Mouse (Mus musculus) CH12.LX (cell line): ENCODE results near the gene Mybpc3. TPM values are rescaled to one million over a fixed set of nuclear protein-coding genes. Genes with fewer than 3 reads are reported as not detected.

ENCODE experiments used
- DNase-seq: peaks from one replicate; pipeline ENCODE4 v3.0.0-alpha.2; 2013; ENCODE audit errors: extremely low read depth
- H3K27ac ChIP-seq: 2 replicates; pipeline ENCODE4 v1.5.1; 2012; ENCODE audit warnings: low read depth, mild to moderate bottlenecking, control low read depth, moderate library complexity; ENCODE audit not compliant: insufficient read depth
- H3K27me3 ChIP-seq: replicated peaks from 2 replicates; pipeline ENCODE3; 2012; ENCODE audit warnings: inconsistent platforms
- H3K36me3 ChIP-seq, 2 experiments: replicated peaks in 1 of 2; 2 replicates each; pipeline versions ENCODE3 to v1.6.1; 2012; ENCODE audit warnings: inconsistent platforms in 1 of 2, low read length in 1 of 2, mild to moderate bottlenecking in 1 of 2, mixed read lengths in 1 of 2, moderate library complexity in 1 of 2; ENCODE audit not compliant: control insufficient read depth in 1 of 2, insufficient read depth in 1 of 2
- H3K4me1 ChIP-seq, 2 experiments: 2 replicates each; pipeline ENCODE4 v1.6.1; 2012; ENCODE audit warnings: inconsistent platforms in 1 of 2, moderate library complexity in 1 of 2; ENCODE audit not compliant: insufficient read depth in 2 of 2, control insufficient read depth in 1 of 2
- H3K4me2 ChIP-seq: 2 replicates; pipeline ENCODE4 v1.6.1; 2012; ENCODE audit warnings: low read depth, mild to moderate bottlenecking, control low read depth; ENCODE audit not compliant: poor library complexity, insufficient read depth, severe bottlenecking
- H3K4me3 ChIP-seq, 3 experiments: fragments of 150-350 bp in 1 of 3; sonication (generic) in 1 of 3; replicated peaks in 1 of 3; 2 replicates each; pipeline versions ENCODE3 to v1.5.1; 2011 to 2012; ENCODE audit warnings: low read depth in 2 of 3, low read length in 2 of 3, mild to moderate bottlenecking in 2 of 3, moderate library complexity in 2 of 3, control low read depth in 1 of 3, improper control_type of control experiment in 1 of 3, inconsistent platforms in 1 of 3, mixed read lengths in 1 of 3; ENCODE audit not compliant: poor library complexity in 1 of 3
- H3K79me2 ChIP-seq: replicated peaks from 2 replicates; pipeline ENCODE4 v1.6.1; 2012; ENCODE audit warnings: mild to moderate bottlenecking, moderate library complexity; ENCODE audit not compliant: control insufficient read depth, poor library complexity, insufficient read depth, severe bottlenecking; ENCODE audit errors: extremely low read depth
- H3K9ac ChIP-seq: 2 replicates; pipeline ENCODE4 v1.6.1; 2012; ENCODE audit warnings: low read depth, mild to moderate bottlenecking, control low read depth, moderate library complexity; ENCODE audit not compliant: insufficient read depth
- H3K9me3 ChIP-seq: replicated peaks from 2 replicates; pipeline ENCODE3; 2012; ENCODE audit warnings: low read length, inconsistent platforms, mixed read lengths
- BHLHE40 ChIP-seq: IDR thresholded peaks from 2 replicates; pipeline ENCODE4 v1.6.1; 2011; ENCODE audit warnings: mild to moderate bottlenecking, low read depth, low read length, improper control_type of control experiment
- CTCF ChIP-seq, 2 experiments: IDR thresholded peaks in 1 of 2; conservative IDR thresholded peaks in 1 of 2; 2 replicates each; pipeline ENCODE4 v1.5.1; 2011 to 2012; ENCODE audit warnings: low read depth in 2 of 2, low read length in 2 of 2, improper control_type of control experiment in 1 of 2, inconsistent platforms in 1 of 2, mild to moderate bottlenecking in 1 of 2, moderate library complexity in 1 of 2
- ELF1 ChIP-seq: IDR thresholded peaks from 2 replicates; pipeline ENCODE4 v1.6.1; 2014; ENCODE audit warnings: low read depth, mild to moderate bottlenecking, inconsistent platforms, low read length, improper control_type of control experiment
- EP300 ChIP-seq: IDR thresholded peaks from 2 replicates; pipeline ENCODE4 v1.6.1; 2011; ENCODE audit warnings: low read length, improper control_type of control experiment
- ETS1 ChIP-seq: conservative IDR thresholded peaks from 2 replicates; pipeline ENCODE4 v1.6.1; 2012; ENCODE audit warnings: low read depth, mild to moderate bottlenecking, inconsistent platforms, low read length, improper control_type of control experiment, moderate library complexity
- GABPA ChIP-seq: IDR thresholded peaks from 2 replicates; pipeline ENCODE4 v1.6.1; 2012; ENCODE audit warnings: low read depth, low read length, improper control_type of control experiment, inconsistent platforms; ENCODE audit not compliant: insufficient replicate concordance
- HCFC1 ChIP-seq: IDR thresholded peaks from 2 replicates; pipeline ENCODE4 v1.6.1; 2012; ENCODE audit warnings: low read depth, mild to moderate bottlenecking, inconsistent platforms, low read length, improper control_type of control experiment
- JUN ChIP-seq: IDR thresholded peaks from 2 replicates; pipeline ENCODE4 v1.6.1; 2011; ENCODE audit warnings: low read depth, mild to moderate bottlenecking, low read length, improper control_type of control experiment, moderate library complexity; ENCODE audit not compliant: insufficient read depth
- JUND ChIP-seq: conservative IDR thresholded peaks from 2 replicates; pipeline ENCODE4 v1.6.1; 2011; ENCODE audit warnings: low read depth, low read length, improper control_type of control experiment
- KAT2A ChIP-seq: IDR thresholded peaks from 2 replicates; pipeline ENCODE4 v1.6.1; 2012; ENCODE audit warnings: low read length, improper control_type of control experiment, inconsistent platforms; ENCODE audit not compliant: insufficient replicate concordance
- MEF2A ChIP-seq: IDR thresholded peaks from 2 replicates; pipeline ENCODE4 v1.6.1; 2014; ENCODE audit warnings: low read depth, mild to moderate bottlenecking, inconsistent platforms, low read length, improper control_type of control experiment, borderline replicate concordance
- MXI1 ChIP-seq: IDR thresholded peaks from 2 replicates; pipeline ENCODE4 v1.6.1; 2011; ENCODE audit warnings: mild to moderate bottlenecking, low read depth, low read length, improper control_type of control experiment
- MYC ChIP-seq: IDR thresholded peaks from 2 replicates; pipeline ENCODE4 v1.6.1; 2011; ENCODE audit warnings: low read depth, mild to moderate bottlenecking, improper control_type of control experiment, low read length
- NRF1 ChIP-seq: IDR thresholded peaks from 2 replicates; pipeline ENCODE4 v1.6.1; 2014; ENCODE audit warnings: low read depth, mild to moderate bottlenecking, inconsistent platforms, low read length, improper control_type of control experiment, moderate library complexity
- POLR2AphosphoS2 ChIP-seq: IDR thresholded peaks from 2 replicates; pipeline ENCODE4 v1.6.1; 2011; ENCODE audit warnings: low read depth, low read length, improper control_type of control experiment
- SIN3A ChIP-seq: IDR thresholded peaks from 2 replicates; pipeline ENCODE4 v1.6.1; 2012; ENCODE audit warnings: low read length, improper control_type of control experiment, inconsistent platforms
- SMC3 ChIP-seq: IDR thresholded peaks from 2 replicates; pipeline ENCODE4 v1.6.1; 2011; ENCODE audit warnings: low read depth, low read length, improper control_type of control experiment
- TBP ChIP-seq: conservative IDR thresholded peaks from 2 replicates; pipeline ENCODE4 v1.6.1; 2011; ENCODE audit warnings: low read depth, low read length, improper control_type of control experiment
- TCF12 ChIP-seq: IDR thresholded peaks from 2 replicates; pipeline ENCODE4 v1.6.1; 2014; ENCODE audit warnings: low read depth, mild to moderate bottlenecking, inconsistent platforms, low read length, improper control_type of control experiment
- UBTF ChIP-seq: IDR thresholded peaks from 2 replicates; pipeline ENCODE4 v1.6.1; 2012; ENCODE audit warnings: low read depth, mild to moderate bottlenecking, inconsistent platforms, low read length, improper control_type of control experiment, moderate library complexity
- USF1 ChIP-seq: IDR thresholded peaks from 2 replicates; pipeline ENCODE4 v1.6.1; 2014; ENCODE audit warnings: low read depth, mild to moderate bottlenecking, inconsistent platforms, low read length, improper control_type of control experiment
- ZC3H11A ChIP-seq: IDR thresholded peaks from 2 replicates; pipeline ENCODE4 v1.6.1; 2012; ENCODE audit warnings: low read depth, mild to moderate bottlenecking, inconsistent platforms, low read length, improper control_type of control experiment
- ZNF384 ChIP-seq: IDR thresholded peaks from 2 replicates; pipeline ENCODE4 v1.6.1; 2012; ENCODE audit warnings: low read depth, low read length, improper control_type of control experiment, inconsistent platforms
- dilution Hi-C: fragments of 300-500 bp; cut with MboI; formaldehyde crosslinking; loops from 2 replicates; pipeline ENCODE4 v1.14.3; 2020; ENCODE audit warnings: low sequenced_read_pairs; ENCODE audit not compliant: extremely low pct_unique_long_range_greater_than_20kb, extremely low pct_ligation_motif_present
- in situ Hi-C: fragments of 300-500 bp; cut with MboI; formaldehyde crosslinking; loops from 3 replicates; pipeline ENCODE4 v1.14.3; 2019; ENCODE audit warnings: low sequenced_read_pairs, low pct_ligation_motif_present, low pct_unique_long_range_greater_than_20kb, mixed read lengths
- polyA plus RNA-seq: library from polyadenylated mRNA; unstranded; fragments of >175 nt; gene quantifications from 2 replicates; pipeline ENCODE4 v1.2.1, GENCODE M21; 2012; ENCODE audit warnings: low read depth; ENCODE audit not compliant: insufficient read length
- total RNA-seq, 2 experiments: library from RNA; depleted of rRNA; stranded (reverse); fragments of 300-350 nt in 1 of 2; fragments of >200 nt in 1 of 2; gene quantifications; 2 replicates each; pipeline ENCODE4 v1.2.3; 2012 to 2014

Gene Mybpc3
- total and polyA plus RNA-seq, 3 experiments, result 0.04 to 0.27 (median 0.07) TPM

DNA sequence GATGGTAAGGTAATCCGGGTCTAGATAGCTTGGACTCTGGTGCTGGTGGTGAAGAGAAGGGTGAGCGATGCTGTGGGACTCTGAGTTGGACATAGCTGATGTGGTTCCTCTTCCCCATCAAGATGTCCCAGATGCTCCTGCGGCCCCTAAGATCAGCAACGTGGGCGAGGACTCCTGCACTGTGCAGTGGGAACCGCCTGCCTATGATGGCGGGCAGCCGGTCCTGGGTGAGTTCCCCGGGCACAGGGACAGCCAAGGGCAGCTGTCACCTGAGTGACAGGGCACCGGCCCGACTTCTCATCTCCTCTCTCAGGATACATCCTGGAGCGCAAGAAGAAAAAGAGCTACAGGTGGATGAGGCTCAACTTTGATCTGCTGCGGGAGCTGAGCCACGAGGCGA, 13.3 kb downstream of the Mybpc3 start:
- Histone ChIP-seq H3K36me3 (peaks cover 6 to 47% of the 10 kb centered on the region in 2 experiments), H3K27me3 (no peaks in the 10 kb centered on the region), H3K9ac (no peak overlapping the region), H3K4me3 (no peak overlapping the region), H3K27ac (no peak overlapping the region), H3K4me1 (peaks cover 0 to 2% of the 10 kb centered on the region in 2 experiments; a peak in 2 of 4 replicates), H3K9me3 (no peaks in the 10 kb centered on the region), H3K79me2 (no peaks in the 10 kb centered on the region), H3K4me2 (no peak overlapping the region)
- no peak for DNase-seq
- TF ChIP-seq MEF2A (no peak), NRF1 (no peak)
- in situ Hi-C loops, result no loop called here
- dilution Hi-C loops, result no loop called here

DNA sequence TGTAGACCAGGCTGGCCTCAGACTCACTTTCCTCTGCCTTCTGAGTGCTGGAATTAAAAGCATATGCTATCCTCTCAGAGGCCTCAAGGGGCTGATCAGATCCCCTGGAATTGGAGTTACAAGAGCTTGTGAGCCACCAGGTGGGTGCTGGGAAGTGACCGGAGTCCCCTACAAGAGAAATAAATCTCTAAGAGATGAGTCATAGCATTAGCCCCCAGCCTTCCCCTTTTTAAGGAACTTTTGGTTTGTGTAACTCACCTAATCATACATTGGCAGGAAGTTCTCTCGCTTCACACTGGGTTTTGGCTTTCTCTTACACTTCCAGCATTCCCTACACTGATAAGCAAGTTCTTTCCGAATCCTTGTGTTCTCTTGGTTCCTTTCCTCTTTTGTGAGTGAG, 14.1 kb downstream of the Mybpc3 start:
- Histone ChIP-seq H3K79me2 (no peaks in the 10 kb centered on the region), H3K4me3 (no peak overlapping the region), H3K27ac (no peak overlapping the region), H3K36me3 (peaks cover 13 to 55% of the 10 kb centered on the region in 2 experiments), H3K9ac (no peak overlapping the region), H3K4me1 (peaks cover 6 to 10% of the 10 kb centered on the region in 2 experiments; a peak in 3 of 4 replicates), H3K27me3 (no peaks in the 10 kb centered on the region), H3K4me2 (no peak overlapping the region), H3K9me3 (no peaks in the 10 kb centered on the region)
- in situ Hi-C loops (no loop called here), dilution Hi-C loops (no loop called here)
- TF ChIP-seq SMC3, result no peak
- no peak for TF ChIP-seq TCF12
- no peak for TF ChIP-seq POLR2AphosphoS2
- TF ChIP-seq SIN3A, result no peak
- no peak for TF ChIP-seq MYC
- TF ChIP-seq MEF2A, result no peak
- no peak for TF ChIP-seq EP300
- no peak for TF ChIP-seq KAT2A
- no peak for TF ChIP-seq JUN
- TF ChIP-seq BHLHE40, result no peak
- no peak for TF ChIP-seq TBP
- no peak for DNase-seq

DNA sequence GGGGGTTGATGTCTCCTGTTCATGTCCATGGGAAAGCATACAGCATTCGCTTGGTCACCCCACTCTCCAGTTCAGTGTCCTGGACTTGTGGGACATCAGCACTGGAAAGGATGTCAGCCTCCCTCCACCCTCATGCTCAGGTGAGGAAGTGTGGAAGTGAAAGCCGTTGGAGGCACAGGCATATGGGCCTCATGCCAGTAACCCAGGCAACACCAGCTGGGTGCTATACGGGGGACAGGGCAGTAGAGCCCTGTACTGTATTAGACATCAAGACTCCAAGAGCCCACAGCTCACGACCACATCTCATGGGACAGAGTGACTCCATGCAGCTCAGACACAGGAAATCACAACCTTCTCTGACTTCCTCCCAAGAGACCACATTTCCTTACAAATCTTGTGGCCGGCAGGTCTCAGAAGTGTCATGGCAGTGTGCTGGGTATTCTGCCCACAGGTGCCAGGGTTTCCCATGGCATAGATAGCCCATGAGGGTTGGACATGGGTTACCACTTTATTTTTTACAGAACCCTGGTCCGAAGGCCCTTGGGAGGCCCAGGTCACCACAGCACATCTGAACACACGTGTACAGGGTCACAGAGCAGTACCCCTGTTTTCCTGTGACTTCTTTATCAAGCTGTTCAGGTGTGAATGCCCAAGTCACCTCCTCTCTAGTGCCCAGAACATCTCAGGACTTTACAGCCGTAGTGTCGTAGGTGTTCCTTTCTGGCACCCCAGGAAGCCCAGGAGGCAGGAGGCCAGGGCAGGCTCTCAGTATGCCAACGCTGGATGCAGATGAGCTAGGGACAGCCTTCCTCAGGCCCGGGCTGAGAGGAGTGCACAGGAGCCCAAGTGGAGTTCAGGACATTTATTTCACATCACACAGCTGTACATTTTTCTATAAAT, 18.8 kb downstream of the Mybpc3 start:
- in situ Hi-C loops (no loop called here), dilution Hi-C loops (no loop called here)
- DNase-seq, result peak; percentile 35
- no peak overlapping the region for H3K27ac ChIP-seq
- TF ChIP-seq MEF2A, result no peak
- TF ChIP-seq MXI1, result no peak
- TF ChIP-seq ETS1, result no peak
- TF ChIP-seq POLR2AphosphoS2, result no peak
- TF ChIP-seq ZNF384, result no peak
- TF ChIP-seq HCFC1, result no peak
- TF ChIP-seq JUND, result no peak
- no peak for TF ChIP-seq USF1
- no peak for TF ChIP-seq ELF1
- TF ChIP-seq CTCF (conservative IDR thresholded peaks at IDR 0.05 in 1 of 2, IDR thresholded peaks at IDR 0.05 in 1 of 2; ENCODE audit: low read depth in 2 of 2, low read length in 2 of 2), result no peak
- no peak for TF ChIP-seq ZC3H11A
- TF ChIP-seq TCF12, result no peak
- TF ChIP-seq UBTF, result no peak
- TF ChIP-seq GABPA, result no peak
- H3K79me2 ChIP-seq, result no peaks in the 10 kb centered on the region
- peaks cover 10 to 35% of the 10 kb centered on the region in 2 experiments for H3K4me1 ChIP-seq
- no peaks in the 10 kb centered on the region for H3K9me3 ChIP-seq
- peaks cover 50 to 86% of the 10 kb centered on the region in 2 experiments for H3K36me3 ChIP-seq
- H3K9ac ChIP-seq, result no peak overlapping the region
- no peak overlapping the region for H3K4me2 ChIP-seq
- H3K4me3 ChIP-seq, result no peak overlapping the region
- H3K27me3 ChIP-seq, result no peaks in the 10 kb centered on the region
